Mouse (Mus musculus): ENCODE results near the gene Cpm.
A peak's percentile ranks its signal among the peaks of the same experiment; 100 is the strongest.

The Cpm gene

DNA sequence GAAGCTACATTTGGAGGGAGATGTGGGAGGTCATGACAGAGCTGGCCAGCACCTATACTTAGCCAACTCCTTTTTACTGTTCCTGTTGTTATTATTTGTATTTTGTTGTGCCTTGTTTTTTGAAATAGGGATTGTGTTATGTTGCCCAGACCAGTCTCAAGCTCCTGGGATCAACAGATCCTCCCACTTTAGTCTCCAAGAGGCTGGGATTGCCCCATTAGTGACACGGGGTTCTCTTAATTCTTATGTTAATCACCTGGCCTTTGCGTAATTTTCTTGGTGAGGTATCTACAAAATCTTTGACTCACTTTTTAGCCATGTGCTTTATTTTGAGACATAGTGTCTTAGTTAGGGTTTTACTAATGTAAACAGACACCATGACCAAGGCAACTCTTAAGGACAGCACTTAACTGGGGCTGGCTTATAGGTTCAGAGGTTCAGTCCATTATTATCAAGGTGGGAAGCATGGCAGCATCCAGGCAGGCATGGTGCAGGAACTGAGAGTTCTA is 18.7 kb downstream of the Cpm start:
- no peak for DNase-seq (ENCODE audit: low spot score in 2 of 2)

DNA sequence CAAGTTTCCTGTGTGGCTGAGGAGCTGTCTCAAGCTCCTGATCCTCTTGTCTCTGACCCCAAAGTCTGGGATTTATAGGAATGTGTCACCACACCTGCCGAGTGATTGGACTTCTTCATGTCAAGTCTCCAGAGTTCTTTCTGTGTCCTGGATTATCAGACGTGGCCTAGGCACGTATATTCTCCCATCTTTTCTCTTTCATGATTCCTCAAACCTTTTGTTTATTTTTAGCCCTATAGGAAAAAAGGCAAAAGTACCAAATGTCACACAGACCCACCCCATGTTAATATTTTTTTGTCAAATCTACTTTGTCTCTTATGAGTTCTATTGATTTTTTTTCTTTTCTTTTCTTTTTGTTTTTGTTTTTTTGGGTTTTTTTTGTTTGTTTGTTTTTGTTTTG is 19.3 kb downstream of the Cpm start:
- DNase-seq (ENCODE audit: low spot score in 2 of 2), result no peak

DNA sequence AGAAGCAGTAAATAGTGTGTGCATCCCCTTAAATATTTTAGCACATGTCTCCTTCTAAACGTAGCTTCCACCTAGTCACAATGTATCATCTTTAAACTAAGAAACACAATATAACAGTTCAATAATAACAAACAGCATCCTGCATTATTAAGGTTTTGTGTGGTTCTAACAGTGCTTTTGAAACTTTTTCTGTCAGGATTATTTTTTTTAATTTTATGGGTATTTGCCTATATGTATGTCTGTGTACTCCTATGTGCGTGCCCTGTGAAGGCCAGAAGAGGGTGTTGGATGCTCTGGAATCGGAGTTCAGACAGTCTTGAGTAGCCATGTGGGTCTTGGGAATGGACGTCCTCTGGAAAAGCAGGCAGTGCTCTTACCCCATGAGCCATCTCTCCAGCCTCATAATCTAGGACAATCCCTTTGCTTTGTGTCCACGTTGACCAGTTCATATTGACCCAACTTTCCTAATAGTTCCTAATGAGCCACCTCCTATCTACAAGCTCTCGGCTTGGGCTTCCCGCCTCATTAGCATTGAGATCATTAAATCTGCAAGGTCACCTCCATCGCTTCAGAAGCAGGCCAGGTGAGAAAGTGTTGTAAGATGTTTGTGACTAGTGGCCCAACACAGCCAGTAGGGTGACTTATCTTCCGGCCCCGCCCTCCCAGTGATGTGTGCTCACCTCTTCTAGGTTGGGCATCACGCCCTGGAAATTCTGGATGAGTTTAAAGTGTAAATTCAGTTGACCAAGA is 20.2 kb downstream of the Cpm start:
- no peak for DNase-seq (ENCODE audit: low spot score in 2 of 2)

DNA sequence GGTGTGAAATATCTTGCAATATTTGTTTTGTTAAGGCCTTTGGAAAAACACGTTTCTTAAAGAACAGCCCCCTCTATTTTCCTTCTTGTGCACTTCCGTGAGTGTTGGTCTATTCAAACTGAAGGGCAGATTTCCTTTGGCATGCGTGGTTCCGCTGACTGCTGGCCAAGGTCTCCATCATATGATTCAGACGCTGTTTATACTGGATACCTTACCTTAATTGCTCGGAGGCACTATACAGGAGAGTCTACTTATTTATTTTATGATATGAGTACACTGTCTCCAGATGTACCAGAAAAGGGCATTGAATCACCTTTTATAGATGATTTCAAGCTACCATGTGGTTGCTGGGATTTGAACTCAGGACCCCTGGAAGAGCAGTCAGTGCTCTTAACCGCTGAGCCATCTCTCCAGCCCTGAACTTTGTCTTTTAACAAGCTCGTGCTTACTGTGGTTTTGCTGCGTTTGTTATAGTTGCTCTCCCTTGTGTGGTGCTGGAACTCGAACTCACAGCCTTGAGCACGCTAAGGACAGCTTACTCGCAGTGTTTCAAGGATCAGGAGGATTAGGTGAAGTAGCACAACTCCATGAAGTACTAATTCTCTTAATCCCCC is 20.8 kb downstream of the Cpm start:
- DNase-seq (ENCODE audit: low spot score in 2 of 2), result no peak

DNA sequence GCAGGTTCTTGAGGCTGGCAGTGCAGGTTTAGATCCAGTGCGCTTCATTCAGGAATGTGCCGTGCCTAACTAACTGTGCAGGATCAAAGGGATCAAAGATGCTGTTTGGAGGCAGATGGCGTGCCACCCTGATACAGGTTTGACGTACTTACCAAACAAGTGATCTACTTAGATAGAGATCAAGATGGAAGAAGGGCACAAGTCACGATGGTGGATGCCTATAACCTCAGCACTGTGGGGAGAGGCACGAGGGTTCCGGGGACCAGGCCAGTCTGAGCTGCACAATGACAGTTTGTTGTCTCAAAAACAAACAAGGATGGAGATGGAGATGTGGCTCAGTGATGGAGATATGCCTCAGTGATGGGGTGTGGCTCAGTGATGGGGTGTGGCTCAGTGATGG is 21.4 kb downstream of the Cpm start:
- DNase-seq (ENCODE audit: low spot score in 2 of 2), result no peak

DNA sequence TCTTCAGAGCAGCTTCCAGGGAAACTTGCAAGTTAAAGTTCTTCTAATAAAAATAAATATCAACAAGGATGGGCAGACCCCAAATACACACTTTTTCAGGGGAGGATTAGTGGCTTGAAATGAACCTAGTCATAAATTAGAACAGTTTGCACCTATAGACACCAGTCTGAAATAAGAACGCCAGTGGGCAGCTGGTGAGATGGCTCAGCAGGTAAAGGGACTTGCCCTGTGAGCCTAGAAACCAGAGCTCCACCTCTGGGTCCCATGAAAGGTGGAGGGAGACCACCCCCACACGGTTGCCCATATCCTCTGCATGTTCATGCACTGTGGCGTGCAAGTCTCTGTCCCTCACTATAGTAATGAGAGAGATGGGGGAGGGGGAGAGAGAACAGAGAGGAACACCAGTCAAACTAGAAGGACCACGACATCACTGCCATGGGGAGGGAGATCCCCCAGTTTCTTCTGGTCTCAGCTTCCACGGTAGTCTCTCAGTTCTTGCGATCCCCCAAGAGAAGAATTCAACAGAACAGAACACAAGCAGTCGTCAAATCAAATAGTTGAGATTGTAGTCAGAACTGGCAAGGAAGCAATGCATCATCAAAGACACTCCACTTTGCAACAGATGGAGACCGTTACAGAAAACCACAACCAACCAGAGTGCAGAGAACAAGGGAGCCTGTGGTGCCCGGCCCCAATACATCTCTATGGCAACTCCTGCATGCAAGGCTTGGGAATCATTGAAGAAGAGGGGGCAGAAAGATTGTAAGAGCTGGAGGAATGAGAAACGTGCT is 22.5 kb downstream of the Cpm start:
- no peak for DNase-seq (ENCODE audit: low spot score in 2 of 2)

DNA sequence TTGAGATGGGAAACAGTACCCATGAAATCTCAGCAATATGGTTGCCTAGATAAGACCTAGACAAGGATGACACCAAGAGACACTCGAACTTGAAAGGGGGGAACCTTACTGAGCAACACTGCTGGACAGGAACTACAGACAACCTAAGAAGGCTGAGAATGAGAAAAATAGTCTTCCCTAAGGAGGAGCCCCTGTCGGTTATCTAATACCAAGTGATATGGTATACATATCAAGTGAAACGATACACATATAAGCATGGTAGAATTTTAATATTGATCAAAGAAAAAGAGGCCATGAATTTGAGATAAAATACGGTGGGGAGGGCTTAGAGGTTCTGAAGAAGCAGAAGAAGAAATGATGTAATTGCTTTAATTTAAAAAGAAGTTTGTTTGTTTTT is 23.1 kb downstream of the Cpm start:
- DNase-seq (ENCODE audit: low spot score in 2 of 2), result no peak

DNA sequence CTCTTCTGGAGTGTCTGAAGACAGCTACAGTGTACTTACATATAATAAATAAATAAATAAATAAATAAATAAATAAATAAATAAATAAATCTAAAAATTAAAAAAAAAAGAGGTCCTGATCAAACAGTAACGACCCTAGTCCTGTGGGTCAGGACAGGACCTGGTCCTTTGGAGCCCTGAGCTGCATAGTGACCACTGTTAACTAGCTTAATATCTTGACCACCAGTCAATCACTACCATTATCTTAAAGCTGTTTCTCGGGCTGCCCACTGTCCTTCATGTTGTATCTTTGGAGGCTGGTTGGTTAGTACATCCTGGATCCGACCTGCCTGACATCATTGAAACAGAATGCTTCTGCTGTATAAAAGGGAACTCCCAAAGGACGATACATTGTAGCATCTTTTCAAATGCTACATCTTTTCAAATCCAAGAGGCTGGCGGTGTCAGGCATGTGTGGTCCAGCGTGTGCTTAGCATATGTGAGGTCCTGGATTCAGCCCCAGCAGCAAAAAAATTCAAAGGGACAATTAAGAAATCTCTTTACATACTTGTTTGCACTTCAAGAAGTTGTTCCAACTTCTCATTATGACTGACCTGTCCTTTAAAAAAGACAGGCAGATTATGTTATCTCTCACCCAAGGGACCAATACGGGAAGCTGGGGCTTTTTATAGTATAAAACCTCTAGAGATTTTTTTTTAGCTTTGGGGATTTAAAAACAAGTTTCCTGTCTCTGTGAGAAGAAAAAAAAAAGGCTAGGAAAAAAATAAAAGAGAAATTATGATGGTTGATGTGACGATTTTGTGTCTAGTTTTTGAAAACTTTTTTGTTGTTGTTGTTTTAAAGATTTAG is 23.9 kb downstream of the Cpm start:
- no peak for DNase-seq (ENCODE audit: low spot score in 2 of 2)

DNA sequence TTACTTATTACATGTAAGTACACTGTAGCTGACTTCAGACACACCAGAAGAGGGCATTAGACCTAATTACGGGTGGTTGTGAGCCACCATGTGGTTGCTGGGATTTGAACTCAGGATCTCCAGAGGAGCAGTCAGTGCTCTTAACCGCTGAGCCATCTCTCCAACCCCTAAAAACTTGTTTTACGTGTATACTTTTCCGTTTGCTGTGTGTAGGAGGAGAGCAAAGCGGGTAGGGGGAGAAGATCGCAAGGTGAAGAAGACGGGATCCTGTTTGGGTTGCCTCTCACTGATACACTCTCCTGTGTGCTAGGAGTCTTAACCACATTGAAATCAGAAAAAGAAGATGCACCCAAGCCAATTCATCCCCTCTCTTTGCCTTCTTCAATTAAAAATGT is 24.5 kb downstream of the Cpm start:
- DNase-seq (ENCODE audit: low spot score in 2 of 2), result no peak

DNA sequence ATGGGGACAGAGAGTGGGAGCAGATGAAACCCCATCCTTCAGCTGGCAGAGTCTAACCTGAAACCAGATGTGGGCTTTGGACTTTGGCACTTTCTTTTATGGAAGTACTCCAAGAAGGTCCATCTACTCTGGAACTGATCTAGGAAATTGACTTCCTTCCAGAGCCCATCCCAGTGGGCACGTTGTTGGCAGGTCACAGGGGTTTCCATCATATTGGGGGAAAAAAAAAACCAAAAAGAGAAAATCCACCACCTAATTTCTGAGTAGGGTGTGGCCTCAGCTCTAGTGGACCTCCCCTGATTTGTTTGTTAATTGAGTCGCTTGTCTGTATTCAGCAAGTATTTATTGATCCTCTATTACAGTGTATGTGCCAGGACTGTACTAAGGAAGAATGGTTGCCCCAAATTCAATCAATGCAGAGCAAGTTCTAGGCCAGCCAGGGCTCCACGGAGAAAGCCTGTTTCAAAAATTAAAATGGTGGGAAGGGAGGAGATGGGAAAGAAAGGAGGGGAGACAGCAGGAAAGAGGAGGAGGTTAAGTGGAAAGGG is 25.4 kb downstream of the Cpm start:
- DNase-seq (ENCODE audit: low spot score in 2 of 2), result no peak

DNA sequence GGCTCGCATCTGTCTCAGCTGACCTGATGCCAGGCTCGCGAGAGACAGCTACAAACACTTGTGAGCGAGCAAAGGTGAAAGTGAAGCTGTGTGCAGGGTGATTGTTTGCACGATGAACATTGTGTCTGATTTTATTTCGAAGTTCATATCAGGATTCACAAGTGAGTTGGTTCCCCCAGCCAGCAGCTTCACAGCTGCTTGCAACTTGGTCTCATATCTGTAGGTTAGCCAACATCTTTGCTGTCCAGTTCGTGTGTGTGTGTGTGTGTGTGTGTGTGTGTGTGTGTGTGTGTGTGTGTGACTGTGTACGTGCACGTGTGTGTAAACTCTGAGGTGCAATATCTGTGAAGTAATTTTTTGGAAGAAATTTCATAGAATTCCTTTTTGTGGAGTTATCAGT is 26.2 kb downstream of the Cpm start:
- DNase-seq (ENCODE audit: low spot score in 2 of 2), result no peak

DNA sequence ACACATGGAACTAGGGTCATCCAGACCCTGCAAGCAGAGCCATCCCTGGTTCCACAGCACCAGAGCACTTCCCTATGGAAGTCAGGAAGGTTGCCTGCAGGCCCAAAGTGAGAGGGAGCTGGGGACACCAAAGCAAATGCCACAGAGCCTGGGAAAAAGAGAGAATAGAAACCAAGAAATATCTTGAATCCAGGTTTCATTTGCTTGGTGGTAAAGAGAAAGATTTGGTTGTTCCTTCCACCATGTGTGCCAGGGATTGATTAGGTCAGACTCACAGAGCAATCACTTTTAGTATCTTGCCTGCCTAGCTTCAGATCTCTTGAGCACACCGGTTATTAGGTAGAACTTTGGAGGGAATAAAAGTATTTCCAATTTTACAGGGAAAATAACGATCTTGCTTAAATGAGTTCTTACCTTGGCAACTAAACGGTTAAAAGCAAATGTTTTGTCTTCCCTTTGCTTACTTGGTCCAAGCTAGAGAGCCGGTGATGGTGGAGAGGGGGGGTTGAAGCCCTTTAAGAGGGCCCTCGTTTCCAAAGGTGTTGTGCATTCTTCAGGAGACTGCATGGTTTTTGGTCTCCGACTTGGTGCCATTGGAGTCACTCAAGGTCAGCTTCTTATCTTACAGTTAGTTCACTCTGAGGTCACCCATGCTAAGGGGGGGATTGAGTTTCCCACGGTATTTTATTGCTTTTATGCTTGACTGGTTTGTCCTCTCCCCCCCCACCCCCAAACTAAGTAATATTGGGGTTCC is 26.8 kb downstream of the Cpm start:
- no peak for DNase-seq (ENCODE audit: low spot score in 2 of 2)

DNA sequence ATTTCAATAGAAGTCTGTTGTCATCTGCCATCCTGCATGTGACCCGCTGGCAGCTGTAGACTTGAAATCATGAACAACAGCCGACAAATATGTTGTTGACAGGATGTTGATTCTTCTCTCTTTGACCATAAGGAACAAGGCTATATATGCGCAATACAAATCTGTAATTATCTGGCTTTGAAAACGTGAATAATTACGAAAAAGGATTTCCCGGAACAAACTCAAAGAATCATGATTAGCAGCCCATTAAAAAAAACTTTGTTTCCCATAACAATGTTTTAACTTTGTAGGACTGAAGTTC is 27.3 kb downstream of the Cpm start:
- no peak for DNase-seq (ENCODE audit: low spot score in 2 of 2)

DNA sequence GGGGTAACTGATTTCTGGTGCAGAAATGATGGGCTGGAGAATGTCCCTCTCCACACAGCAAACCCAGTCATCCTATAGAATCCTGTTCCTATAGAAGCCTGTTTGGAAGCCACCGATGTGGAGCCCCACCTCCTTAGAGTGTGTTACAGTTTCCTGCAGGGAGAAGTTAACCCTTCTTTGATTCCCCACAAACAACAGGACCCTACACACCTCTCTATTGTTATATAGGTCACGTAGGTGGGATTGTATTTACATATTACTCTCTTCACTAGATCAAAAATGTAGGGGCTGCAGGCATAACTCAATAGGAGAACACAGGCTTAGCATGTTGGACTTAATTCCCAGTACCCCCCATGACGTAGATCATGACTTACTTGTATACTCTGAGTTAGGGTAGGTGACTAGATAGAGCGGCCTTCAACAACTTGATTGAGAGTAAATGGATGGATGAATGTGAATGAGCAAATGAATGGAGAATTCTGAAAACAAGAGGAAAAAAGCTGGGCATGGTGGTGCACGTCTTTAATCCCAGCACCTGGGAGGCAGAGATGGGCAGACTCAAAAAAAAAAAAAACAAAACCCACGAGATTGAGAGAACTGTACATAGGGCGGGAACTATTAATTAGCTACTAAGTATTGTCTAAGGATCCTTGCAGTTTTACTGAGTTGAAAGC is 27.8 kb downstream of the Cpm start:
- DNase-seq (ENCODE audit: low spot score in 2 of 2), result no peak

DNA sequence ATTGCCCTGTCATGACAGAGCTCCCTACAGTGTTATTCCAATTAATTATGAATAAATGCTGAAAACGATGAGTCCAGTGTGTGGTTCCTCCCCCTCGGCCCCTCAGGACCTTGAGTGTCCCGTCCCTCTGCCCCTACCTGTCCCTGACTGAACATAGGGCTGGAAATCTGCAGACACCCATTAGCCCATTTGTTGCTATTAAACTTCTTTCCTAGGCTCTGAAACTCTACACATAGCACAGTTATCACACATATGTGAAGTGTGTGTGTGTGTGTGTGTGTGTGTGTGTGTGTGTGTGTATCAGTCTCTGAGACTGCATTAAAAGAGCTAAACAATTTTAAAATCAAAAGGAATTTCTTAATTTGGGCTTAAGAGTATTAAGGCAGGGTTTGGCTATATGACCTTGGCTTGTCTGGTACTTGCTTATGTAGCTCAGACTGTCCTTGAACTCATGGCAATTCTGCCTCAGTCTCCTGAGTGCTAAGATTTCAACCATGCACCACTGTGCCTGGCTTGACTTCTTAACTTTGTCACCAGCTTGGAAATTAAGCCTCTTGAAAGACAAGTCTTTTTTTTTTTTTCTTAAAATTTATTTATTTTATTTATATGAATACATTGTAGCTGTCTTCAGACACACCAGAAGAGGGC is 28.5 kb downstream of the Cpm start:
- no peak for DNase-seq (ENCODE audit: low spot score in 2 of 2)

DNA sequence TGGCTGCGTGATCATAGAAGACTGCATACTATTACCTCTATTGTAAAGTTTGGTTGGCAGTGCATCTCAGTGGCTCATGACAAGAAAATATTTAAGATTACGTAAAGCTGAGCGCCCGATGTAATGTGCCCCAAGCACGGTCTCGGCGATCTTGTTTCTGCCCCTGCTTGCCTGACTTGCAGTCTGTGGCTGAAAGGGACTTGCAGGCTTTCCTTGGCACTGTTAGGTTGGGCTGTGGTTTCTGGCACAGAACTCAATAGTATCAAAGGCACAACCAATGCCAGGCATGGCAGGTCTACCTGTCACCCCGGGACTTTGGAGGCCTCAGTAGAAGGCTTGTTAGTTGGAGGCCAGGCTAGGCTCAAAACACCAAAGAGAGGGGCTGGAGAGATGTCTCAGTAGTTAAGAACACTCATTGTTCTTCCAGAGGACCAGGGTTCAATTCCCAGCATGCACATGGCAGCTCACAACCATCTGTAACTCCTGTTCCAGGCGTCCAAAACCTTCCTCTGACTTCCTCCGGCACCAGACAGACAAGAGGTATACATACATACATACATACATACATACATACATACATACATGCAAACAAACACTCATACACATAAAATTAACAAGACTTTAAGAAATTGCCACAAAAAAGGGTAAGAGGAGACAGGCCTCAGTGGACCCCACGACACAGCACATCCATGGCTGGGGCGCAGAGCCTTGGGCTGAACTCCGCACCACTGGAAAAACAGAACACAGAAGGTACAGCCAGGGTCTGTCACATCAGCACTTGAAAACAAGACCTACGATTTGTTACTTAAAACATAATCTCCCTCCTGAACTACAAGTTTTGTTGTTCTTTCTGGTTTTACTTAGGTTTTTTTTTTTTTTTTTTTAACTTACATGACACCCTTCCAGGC is 29.5 kb downstream of the Cpm start:
- no peak for DNase-seq (ENCODE audit: low spot score in 2 of 2)

DNA sequence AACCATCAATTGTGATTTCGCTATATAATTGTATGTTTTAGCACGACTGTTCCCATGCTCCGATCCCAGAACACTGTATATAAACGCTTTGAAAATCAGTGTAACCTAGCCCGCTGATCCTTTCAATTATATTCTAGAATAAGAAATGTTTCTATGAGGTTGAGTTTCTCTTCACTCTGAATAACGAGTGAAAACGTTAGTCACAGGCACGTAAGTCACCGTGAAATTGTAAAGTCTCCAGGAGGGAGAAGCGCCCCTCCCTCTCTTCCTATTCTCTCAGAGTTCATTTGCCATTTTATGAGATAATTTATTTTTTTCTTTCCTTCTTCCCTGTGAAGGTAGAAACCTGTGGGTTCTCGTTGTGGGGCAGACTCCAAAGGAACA is 30.1 kb downstream of the Cpm start:
- DNase-seq (ENCODE audit: low spot score in 2 of 2), result no peak

DNA sequence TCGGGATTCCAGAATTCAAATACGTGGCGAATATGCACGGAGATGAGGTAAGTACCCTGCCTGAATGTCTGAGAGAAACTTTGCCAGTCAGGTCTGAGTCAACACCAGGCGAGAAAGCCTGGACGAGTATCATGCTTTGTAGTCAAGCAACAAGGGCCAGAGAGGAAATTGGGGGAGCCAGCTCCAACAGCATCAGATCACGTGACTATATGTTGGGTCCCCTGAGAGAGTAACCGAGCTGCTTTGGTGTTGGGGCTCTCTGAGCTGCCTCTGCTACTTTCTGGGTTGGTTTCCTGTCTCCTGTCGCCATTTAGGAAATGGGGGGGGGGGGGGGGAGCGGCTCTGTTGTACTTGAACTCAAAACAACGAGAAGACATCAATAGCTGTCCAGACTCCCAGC is 30.5 kb downstream of the Cpm start:
- DNase-seq (ENCODE audit: low spot score in 2 of 2), result peak in 1 of 2 experiments; percentile 57

All from natural killer cell, adult 2 months (primary cell).